Mouse (Mus musculus) forelimb bud, embryonic 11.5 days (tissue): ENCODE results near the gene Sgo2a.
"Not testable (repeated sequence)": the region's sequence is repeated elsewhere in the genome, so short reads cannot be mapped to it uniquely, and the experiment has no call there.

Experiments used
- DNase-seq: peaks from one replicate; pipeline ENCODE4 v3.0.0-alpha.2; 2012; ENCODE audit warnings: low read depth, low spot score

Sgo2a gene

GRCm38 (mm10) chr1:58031160-58031769 lies 35.5 kb downstream of the Sgo2a start:
- DNase-seq: peak; percentile 74

GRCm38 (mm10) chr1:58037306-58037705 lies 41.5 kb downstream of the Sgo2a start:
- not testable (repeated sequence) for DNase-seq

- no peak for DNase-seq
Measured at GRCm38 (mm10) chr1:58045076-58045475, 49.3 kb downstream of the Sgo2a start.

- no peak for DNase-seq
Measured at GRCm38 (mm10) chr1:58045546-58045945, 49.8 kb downstream of the Sgo2a start.

GRCm38 (mm10) chr1:58046721-58047290 lies 51.0 kb downstream of the Sgo2a start:
- no peak for DNase-seq

GRCm38 (mm10) chr1:58049126-58049525 lies 53.4 kb downstream of the Sgo2a start:
- DNase-seq: no peak

GRCm38 (mm10) chr1:58055598-58055997 lies 59.8 kb downstream of the Sgo2a start:
- DNase-seq: no peak

GRCm38 (mm10) chr1:58056074-58056807 lies 60.5 kb downstream of the Sgo2a start:
- no peak for DNase-seq

- no peak for DNase-seq
Measured at GRCm38 (mm10) chr1:58056939-58057338, 61.2 kb downstream of the Sgo2a start.

- DNase-seq: no peak
Measured at GRCm38 (mm10) chr1:58058846-58059245, 63.1 kb downstream of the Sgo2a start.

- DNase-seq: no peak
Measured at GRCm38 (mm10) chr1:58062131-58062530, 66.4 kb downstream of the Sgo2a start.

- no peak for DNase-seq
Measured at GRCm38 (mm10) chr1:58065151-58065550, 69.4 kb downstream of the Sgo2a start.

- no peak for DNase-seq
Measured at GRCm38 (mm10) chr1:58065606-58066005, 69.8 kb downstream of the Sgo2a start.

GRCm38 (mm10) chr1:58069181-58069580 lies 73.4 kb downstream of the Sgo2a start:
- DNase-seq: no peak

GRCm38 (mm10) chr1:58070091-58070490 lies 74.3 kb downstream of the Sgo2a start:
- no peak for DNase-seq

- no peak for DNase-seq
Measured at GRCm38 (mm10) chr1:58071006-58071405, 75.2 kb downstream of the Sgo2a start.

- DNase-seq: no peak
Measured at GRCm38 (mm10) chr1:58071509-58071908, 75.7 kb downstream of the Sgo2a start.

GRCm38 (mm10) chr1:58072416-58072815 lies 76.6 kb downstream of the Sgo2a start:
- DNase-seq: no peak

- DNase-seq: no peak
Measured at GRCm38 (mm10) chr1:58072991-58073730, 77.4 kb downstream of the Sgo2a start.

GRCm38 (mm10) chr1:58074266-58074665 lies 78.5 kb downstream of the Sgo2a start:
- no peak for DNase-seq
